Mouse (Mus musculus) CH12.LX (cell line): ENCODE measurements at regions not wholly inside any gene's neighbourhood (a gene's known extent, or its start where the extent isn't known, plus 50 kb on each side); places are given as distances from the start of the nearest gene placed in this dataset.

Experiments used
- DNase-seq: peaks from one replicate; pipeline ENCODE4 v3.0.0-alpha.2; 2013; ENCODE audit errors: extremely low read depth
- H3K27ac ChIP-seq: 2 replicates; pipeline ENCODE4 v1.5.1; 2012; ENCODE audit warnings: low read depth, mild to moderate bottlenecking, control low read depth, moderate library complexity; ENCODE audit not compliant: insufficient read depth
- H3K27me3 ChIP-seq: replicated peaks from 2 replicates; pipeline ENCODE3; 2012; ENCODE audit warnings: inconsistent platforms
- H3K36me3 ChIP-seq, 2 experiments: replicated peaks in 1 of 2; 2 replicates each; pipeline versions ENCODE3 to v1.6.1; 2012; ENCODE audit warnings: inconsistent platforms in 1 of 2, low read length in 1 of 2, mild to moderate bottlenecking in 1 of 2, mixed read lengths in 1 of 2, moderate library complexity in 1 of 2; ENCODE audit not compliant: control insufficient read depth in 1 of 2, insufficient read depth in 1 of 2
- H3K4me1 ChIP-seq, 2 experiments: 2 replicates each; pipeline ENCODE4 v1.6.1; 2012; ENCODE audit warnings: inconsistent platforms in 1 of 2, moderate library complexity in 1 of 2; ENCODE audit not compliant: insufficient read depth in 2 of 2, control insufficient read depth in 1 of 2
- H3K4me2 ChIP-seq: 2 replicates; pipeline ENCODE4 v1.6.1; 2012; ENCODE audit warnings: low read depth, mild to moderate bottlenecking, control low read depth; ENCODE audit not compliant: poor library complexity, insufficient read depth, severe bottlenecking
- H3K4me3 ChIP-seq, 3 experiments: fragments of 150-350 bp in 1 of 3; sonication (generic) in 1 of 3; replicated peaks in 1 of 3; 2 replicates each; pipeline versions ENCODE3 to v1.5.1; 2011 to 2012; ENCODE audit warnings: low read depth in 2 of 3, low read length in 2 of 3, mild to moderate bottlenecking in 2 of 3, moderate library complexity in 2 of 3, control low read depth in 1 of 3, improper control_type of control experiment in 1 of 3, inconsistent platforms in 1 of 3, mixed read lengths in 1 of 3; ENCODE audit not compliant: poor library complexity in 1 of 3
- H3K79me2 ChIP-seq: replicated peaks from 2 replicates; pipeline ENCODE4 v1.6.1; 2012; ENCODE audit warnings: mild to moderate bottlenecking, moderate library complexity; ENCODE audit not compliant: control insufficient read depth, poor library complexity, insufficient read depth, severe bottlenecking; ENCODE audit errors: extremely low read depth
- H3K9ac ChIP-seq: 2 replicates; pipeline ENCODE4 v1.6.1; 2012; ENCODE audit warnings: low read depth, mild to moderate bottlenecking, control low read depth, moderate library complexity; ENCODE audit not compliant: insufficient read depth
- H3K9me3 ChIP-seq: replicated peaks from 2 replicates; pipeline ENCODE3; 2012; ENCODE audit warnings: low read length, inconsistent platforms, mixed read lengths
- CHD1 ChIP-seq: IDR thresholded peaks from 2 replicates; pipeline ENCODE4 v1.6.1; 2012; ENCODE audit warnings: low read depth, low read length, improper control_type of control experiment, inconsistent platforms
- CTCF ChIP-seq, 2 experiments: IDR thresholded peaks in 1 of 2; conservative IDR thresholded peaks in 1 of 2; 2 replicates each; pipeline ENCODE4 v1.5.1; 2011 to 2012; ENCODE audit warnings: low read depth in 2 of 2, low read length in 2 of 2, improper control_type of control experiment in 1 of 2, inconsistent platforms in 1 of 2, mild to moderate bottlenecking in 1 of 2, moderate library complexity in 1 of 2
- ELF1 ChIP-seq: IDR thresholded peaks from 2 replicates; pipeline ENCODE4 v1.6.1; 2014; ENCODE audit warnings: low read depth, mild to moderate bottlenecking, inconsistent platforms, low read length, improper control_type of control experiment
- EP300 ChIP-seq: IDR thresholded peaks from 2 replicates; pipeline ENCODE4 v1.6.1; 2011; ENCODE audit warnings: low read length, improper control_type of control experiment
- GABPA ChIP-seq: IDR thresholded peaks from 2 replicates; pipeline ENCODE4 v1.6.1; 2012; ENCODE audit warnings: low read depth, low read length, improper control_type of control experiment, inconsistent platforms; ENCODE audit not compliant: insufficient replicate concordance
- HCFC1 ChIP-seq: IDR thresholded peaks from 2 replicates; pipeline ENCODE4 v1.6.1; 2012; ENCODE audit warnings: low read depth, mild to moderate bottlenecking, inconsistent platforms, low read length, improper control_type of control experiment
- IRF4 ChIP-seq: IDR thresholded peaks from 2 replicates; pipeline ENCODE4 v1.6.1; 2014; ENCODE audit warnings: low read depth, mild to moderate bottlenecking, inconsistent platforms, low read length, improper control_type of control experiment
- MAFK ChIP-seq: IDR thresholded peaks from 2 replicates; pipeline ENCODE4 v1.6.1; 2011; ENCODE audit warnings: low read length, improper control_type of control experiment; ENCODE audit not compliant: insufficient replicate concordance
- MXI1 ChIP-seq: IDR thresholded peaks from 2 replicates; pipeline ENCODE4 v1.6.1; 2011; ENCODE audit warnings: mild to moderate bottlenecking, low read depth, low read length, improper control_type of control experiment
- NELFE ChIP-seq: IDR thresholded peaks from 2 replicates; pipeline ENCODE4 v1.6.1; 2011; ENCODE audit warnings: low read depth, low read length, improper control_type of control experiment
- PAX5 ChIP-seq: IDR thresholded peaks from 2 replicates; pipeline ENCODE4 v1.6.1; 2012; ENCODE audit warnings: low read length, inconsistent platforms, mixed read lengths
- POLR2A ChIP-seq: IDR thresholded peaks from 2 replicates; pipeline ENCODE4 v1.6.1; 2011; ENCODE audit warnings: low read depth, mild to moderate bottlenecking, improper control_type of control experiment, low read length
- POLR2AphosphoS2 ChIP-seq: IDR thresholded peaks from 2 replicates; pipeline ENCODE4 v1.6.1; 2011; ENCODE audit warnings: low read depth, low read length, improper control_type of control experiment
- RCOR1 ChIP-seq: conservative IDR thresholded peaks from 2 replicates; pipeline ENCODE4 v1.6.1; 2012; ENCODE audit warnings: low read depth, mild to moderate bottlenecking, inconsistent platforms, low read length, improper control_type of control experiment
- SIN3A ChIP-seq: IDR thresholded peaks from 2 replicates; pipeline ENCODE4 v1.6.1; 2012; ENCODE audit warnings: low read length, improper control_type of control experiment, inconsistent platforms
- SMC3 ChIP-seq: IDR thresholded peaks from 2 replicates; pipeline ENCODE4 v1.6.1; 2011; ENCODE audit warnings: low read depth, low read length, improper control_type of control experiment
- TBP ChIP-seq: conservative IDR thresholded peaks from 2 replicates; pipeline ENCODE4 v1.6.1; 2011; ENCODE audit warnings: low read depth, low read length, improper control_type of control experiment
- UBTF ChIP-seq: IDR thresholded peaks from 2 replicates; pipeline ENCODE4 v1.6.1; 2012; ENCODE audit warnings: low read depth, mild to moderate bottlenecking, inconsistent platforms, low read length, improper control_type of control experiment, moderate library complexity
- USF1 ChIP-seq: IDR thresholded peaks from 2 replicates; pipeline ENCODE4 v1.6.1; 2014; ENCODE audit warnings: low read depth, mild to moderate bottlenecking, inconsistent platforms, low read length, improper control_type of control experiment
- dilution Hi-C: fragments of 300-500 bp; cut with MboI; formaldehyde crosslinking; loops from 2 replicates; pipeline ENCODE4 v1.14.3; 2020; ENCODE audit warnings: low sequenced_read_pairs; ENCODE audit not compliant: extremely low pct_unique_long_range_greater_than_20kb, extremely low pct_ligation_motif_present
- in situ Hi-C: fragments of 300-500 bp; cut with MboI; formaldehyde crosslinking; loops from 3 replicates; pipeline ENCODE4 v1.14.3; 2019; ENCODE audit warnings: low sequenced_read_pairs, low pct_ligation_motif_present, low pct_unique_long_range_greater_than_20kb, mixed read lengths

GRCm38 (mm10) chr8:11115210-11115609, 107.0 kb upstream of the Irs2 start:
- Histone ChIP-seq H3K36me3 (no peaks in the 10 kb centered on the region), H3K4me2 (no peak overlapping the region), H3K4me3 (no peak overlapping the region), H3K9me3 (no peaks in the 10 kb centered on the region), H3K9ac (no peak overlapping the region), H3K27me3 (no peaks in the 10 kb centered on the region), H3K79me2 (no peaks in the 10 kb centered on the region), H3K27ac (no peak overlapping the region), H3K4me1 (peaks cover 14 to 37% of the 10 kb centered on the region in 2 experiments)
- DNase-seq: no peak
- dilution Hi-C loops: no loop called here
- in situ Hi-C loops: no loop called here
- TF ChIP-seq UBTF: no peak
- no peak for TF ChIP-seq RCOR1
- no peak for TF ChIP-seq EP300
- no peak for TF ChIP-seq HCFC1
- TF ChIP-seq PAX5: no peak
- TF ChIP-seq CHD1: no peak
- no peak for TF ChIP-seq USF1
- no peak for TF ChIP-seq CTCF (conservative IDR thresholded peaks at IDR 0.05 in 1 of 2, IDR thresholded peaks at IDR 0.05 in 1 of 2; ENCODE audit: low read depth in 2 of 2, low read length in 2 of 2)
- TF ChIP-seq IRF4: no peak
- TF ChIP-seq SIN3A: no peak

- H3K9ac ChIP-seq: no peak overlapping the region
- H3K9me3 ChIP-seq: no peaks in the 10 kb centered on the region
- dilution Hi-C loops (no loop called here), in situ Hi-C loops (no loop called here)
- H3K79me2 ChIP-seq: no peaks in the 10 kb centered on the region
- H3K4me1 ChIP-seq: peaks cover 14 to 37% of the 10 kb centered on the region in 2 experiments
- no peaks in the 10 kb centered on the region for H3K36me3 ChIP-seq
- no peak overlapping the region for H3K4me3 ChIP-seq
- no peak for DNase-seq
- no peaks in the 10 kb centered on the region for H3K27me3 ChIP-seq
- H3K4me2 ChIP-seq: no peak overlapping the region
- no peak overlapping the region for H3K27ac ChIP-seq
- TF ChIP-seq SIN3A (no peak), POLR2A (no peak), TBP (no peak), NELFE (no peak), GABPA (no peak), SMC3 (no peak), HCFC1 (no peak)
Measured at GRCm38 (mm10) chr8:11114531-11114930, 106.3 kb upstream of the Irs2 start.

DNA sequence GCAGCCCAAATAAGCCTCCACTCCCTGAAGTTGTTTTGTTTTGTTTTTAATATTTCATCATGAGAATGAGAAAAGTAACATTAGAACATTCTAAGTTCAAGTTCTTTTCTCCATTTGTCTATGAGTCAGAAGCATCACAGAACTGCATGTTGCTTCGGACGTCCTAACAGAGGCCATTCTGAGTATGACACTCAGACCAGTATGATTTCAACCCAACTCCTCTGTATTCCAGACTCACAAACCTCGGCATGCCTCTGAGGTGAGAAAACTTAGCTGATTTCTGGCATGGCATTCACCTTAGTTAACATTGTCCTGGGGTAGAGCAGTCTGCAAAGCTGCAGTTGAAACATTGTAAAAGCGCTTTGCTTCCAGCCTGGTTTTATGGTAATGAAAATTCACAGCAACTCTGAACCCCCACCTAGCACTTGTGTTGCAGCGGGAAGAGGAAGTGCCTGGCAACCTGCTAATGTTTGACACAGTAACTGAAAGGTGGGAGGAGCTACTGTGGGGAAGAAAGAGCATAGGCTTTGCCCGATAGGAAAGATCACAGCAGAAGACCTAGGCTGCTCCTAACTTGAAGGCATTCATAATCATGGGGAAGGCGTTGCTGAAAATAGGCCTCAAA, 104.8 kb upstream of the Irs2 start:
- dilution Hi-C loops (no loop called here), in situ Hi-C loops (no loop called here)

More for the DNA sequence above, 104.8 kb upstream of the Irs2 start:
- TF ChIP-seq UBTF (0 out of 2 replicates have a peak, but pooled peaks have one; percentile 8), ELF1 (peak; percentile 66), MAFK (no peak), NELFE (no peak), SMC3 (no peak), POLR2AphosphoS2 (no peak), MXI1 (no peak)
- Histone ChIP-seq H3K9me3 (no peaks in the 10 kb centered on the region), H3K4me2 (peak overlapping the region; percentile 63; the same call in 1 of the 2 replicates), H3K27ac (no peak overlapping the region), H3K79me2 (no peaks in the 10 kb centered on the region), H3K4me1 (peaks cover 14 to 44% of the 10 kb centered on the region in 2 experiments), H3K36me3 (no peaks in the 10 kb centered on the region), H3K27me3 (no peaks in the 10 kb centered on the region), H3K4me3 (no peak overlapping the region), H3K9ac (no peak overlapping the region)
- DNase-seq: peak; percentile 78
